Mouse (Mus musculus): ENCODE data around the gene Elp4.

The Elp4 gene

GRCm38 (mm10) chr2:105666763-105667625, 237.4 kb downstream of the Elp4 start:
- Histone ChIP-seq H3K36me3 (ENCODE audit: insufficient read depth, low read length) (no peaks in the 10 kb centered on the region), H3K4me3 (replicated peaks; ENCODE audit: low read length) (peak overlapping the region; percentile 57), H3K4me1 (replicated peaks; ENCODE audit: low read depth, low read length) (peaks cover 67% of the 10 kb centered on the region), H3K9me3 (ENCODE audit: low read length) (no peaks in the 10 kb centered on the region), H3K27me3 (ENCODE audit: insufficient read depth, low read length) (peaks cover 99% of the 10 kb centered on the region)
- TF ChIP-seq CTCF (conservative IDR thresholded peaks at IDR 0.05; ENCODE audit: low read length) (no peak), NANOG (IDR thresholded peaks at IDR 0.05; ENCODE audit: borderline replicate concordance, low read length) (no peak), POU5F1 (IDR thresholded peaks at IDR 0.05; ENCODE audit: borderline replicate concordance, low read length) (no peak)

- peaks cover 99% of the 10 kb centered on the region for H3K27me3 ChIP-seq (ENCODE audit: insufficient read depth, low read length)
- H3K9me3 ChIP-seq (ENCODE audit: low read length) = no peaks in the 10 kb centered on the region
- TF ChIP-seq POU5F1 (IDR thresholded peaks at IDR 0.05; ENCODE audit: borderline replicate concordance, low read length) (no peak), NANOG (IDR thresholded peaks at IDR 0.05; ENCODE audit: borderline replicate concordance, low read length) (no peak), CTCF (conservative IDR thresholded peaks at IDR 0.05; ENCODE audit: low read length) (no peak)
- H3K36me3 ChIP-seq (ENCODE audit: insufficient read depth, low read length) = no peaks in the 10 kb centered on the region
- peaks cover 65% of the 10 kb centered on the region for H3K4me1 ChIP-seq (replicated peaks; ENCODE audit: low read depth, low read length)
- H3K4me3 ChIP-seq (replicated peaks; ENCODE audit: low read length) = peak overlapping the region; percentile 57
These were observed 238.0 kb downstream of the Elp4 start for GRCm38 (mm10) chr2:105666331-105666730.

GRCm38 (mm10) chr2:105665491-105666250, 238.7 kb downstream of the Elp4 start:
- Histone ChIP-seq H3K4me1 (replicated peaks; ENCODE audit: low read depth, low read length) (peaks cover 65% of the 10 kb centered on the region), H3K27me3 (ENCODE audit: insufficient read depth, low read length) (peaks cover 99% of the 10 kb centered on the region), H3K36me3 (ENCODE audit: insufficient read depth, low read length) (no peaks in the 10 kb centered on the region), H3K9me3 (ENCODE audit: low read length) (no peaks in the 10 kb centered on the region), H3K4me3 (replicated peaks; ENCODE audit: low read length) (no peak overlapping the region)
- TF ChIP-seq NANOG (IDR thresholded peaks at IDR 0.05; ENCODE audit: borderline replicate concordance, low read length) (no peak), CTCF (conservative IDR thresholded peaks at IDR 0.05; ENCODE audit: low read length) (no peak), POU5F1 (IDR thresholded peaks at IDR 0.05; ENCODE audit: borderline replicate concordance, low read length) (no peak)

DNA sequence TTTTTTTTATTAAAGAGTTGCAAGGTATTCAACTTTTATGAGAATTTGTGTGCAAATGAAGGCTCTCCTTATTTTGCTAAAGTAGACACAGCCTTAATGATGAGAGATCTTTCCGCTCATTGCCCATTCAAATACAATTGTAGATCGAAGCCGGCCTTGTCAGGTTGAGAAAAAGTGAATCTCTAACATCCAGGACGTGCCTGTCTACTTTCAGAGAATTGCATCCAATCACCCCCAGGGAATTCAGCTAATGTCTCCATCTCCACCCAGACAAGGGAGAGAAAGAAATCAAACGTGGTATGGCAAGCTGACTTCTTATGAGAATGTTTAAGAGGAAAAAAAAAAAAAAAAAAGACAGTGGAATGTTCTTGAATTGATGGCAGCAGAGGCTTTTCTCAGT, 239.4 kb downstream of the Elp4 start:
- TF ChIP-seq POU5F1 (IDR thresholded peaks at IDR 0.05; ENCODE audit: borderline replicate concordance, low read length) (no peak), NANOG (IDR thresholded peaks at IDR 0.05; ENCODE audit: borderline replicate concordance, low read length) (no peak), CTCF (conservative IDR thresholded peaks at IDR 0.05; ENCODE audit: low read length) (no peak)
- H3K9me3 ChIP-seq (ENCODE audit: low read length) = no peaks in the 10 kb centered on the region
- H3K36me3 ChIP-seq (ENCODE audit: insufficient read depth, low read length) = no peaks in the 10 kb centered on the region
- peaks cover 99% of the 10 kb centered on the region for H3K27me3 ChIP-seq (ENCODE audit: insufficient read depth, low read length)
- H3K4me3 ChIP-seq (replicated peaks; ENCODE audit: low read length) = no peak overlapping the region
- H3K4me1 ChIP-seq (replicated peaks; ENCODE audit: low read depth, low read length) = peaks cover 67% of the 10 kb centered on the region

GRCm38 (mm10) chr2:105663101-105663511, 241.3 kb downstream of the Elp4 start:
- no peak for TF ChIP-seq NANOG (IDR thresholded peaks at IDR 0.05; ENCODE audit: borderline replicate concordance, low read length)
- peaks cover 99% of the 10 kb centered on the region for H3K27me3 ChIP-seq (ENCODE audit: insufficient read depth, low read length)
- peaks cover 59% of the 10 kb centered on the region for H3K4me1 ChIP-seq (replicated peaks; ENCODE audit: low read depth, low read length)
- H3K9me3 ChIP-seq (ENCODE audit: low read length) = no peaks in the 10 kb centered on the region
- H3K4me3 ChIP-seq (replicated peaks; ENCODE audit: low read length) = no peak overlapping the region
- H3K36me3 ChIP-seq (ENCODE audit: insufficient read depth, low read length) = no peaks in the 10 kb centered on the region

DNA sequence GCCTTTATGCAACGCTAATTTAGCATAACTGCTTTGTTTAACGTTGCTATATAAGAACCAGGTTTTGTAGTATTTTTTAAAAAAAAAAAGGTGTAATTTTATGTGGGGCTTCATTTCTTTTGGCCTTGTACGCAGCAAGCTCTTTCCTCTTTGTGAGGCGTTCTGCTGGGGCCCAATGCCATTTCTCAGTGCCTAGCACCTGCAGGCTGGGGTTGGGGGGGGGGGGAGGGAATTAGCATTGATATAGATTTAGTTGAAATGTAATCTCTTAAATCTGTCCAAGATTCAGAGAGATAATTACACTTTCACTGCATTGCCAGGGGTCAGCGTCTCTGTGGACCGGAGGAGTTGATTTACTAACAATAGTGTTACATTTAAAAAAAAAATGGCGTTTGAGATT, 241.8 kb downstream of the Elp4 start:
- H3K27me3 ChIP-seq (ENCODE audit: insufficient read depth, low read length) = peaks cover 97% of the 10 kb centered on the region
- no peaks in the 10 kb centered on the region for H3K36me3 ChIP-seq (ENCODE audit: insufficient read depth, low read length)
- TF ChIP-seq NANOG (IDR thresholded peaks at IDR 0.05; ENCODE audit: borderline replicate concordance, low read length) (no peak), POU5F1 (IDR thresholded peaks at IDR 0.05; ENCODE audit: borderline replicate concordance, low read length) (no peak), CTCF (conservative IDR thresholded peaks at IDR 0.05; ENCODE audit: low read length) (no peak)
- peaks cover 54% of the 10 kb centered on the region for H3K4me1 ChIP-seq (replicated peaks; ENCODE audit: low read depth, low read length)
- no peaks in the 10 kb centered on the region for H3K9me3 ChIP-seq (ENCODE audit: low read length)
- no peak overlapping the region for H3K4me3 ChIP-seq (replicated peaks; ENCODE audit: low read length)

GRCm38 (mm10) chr2:105662121-105662520, 242.2 kb downstream of the Elp4 start:
- Histone ChIP-seq H3K4me1 (replicated peaks; ENCODE audit: low read depth, low read length) (peaks cover 49% of the 10 kb centered on the region), H3K36me3 (ENCODE audit: insufficient read depth, low read length) (no peaks in the 10 kb centered on the region), H3K4me3 (replicated peaks; ENCODE audit: low read length) (no peak overlapping the region), H3K27me3 (ENCODE audit: insufficient read depth, low read length) (peaks cover 97% of the 10 kb centered on the region), H3K9me3 (ENCODE audit: low read length) (no peaks in the 10 kb centered on the region)
- no peak for TF ChIP-seq POU5F1 (IDR thresholded peaks at IDR 0.05; ENCODE audit: borderline replicate concordance, low read length)
- no peak for TF ChIP-seq CTCF (conservative IDR thresholded peaks at IDR 0.05; ENCODE audit: low read length)
- no peak for TF ChIP-seq NANOG (IDR thresholded peaks at IDR 0.05; ENCODE audit: borderline replicate concordance, low read length)

GRCm38 (mm10) chr2:105661623-105662066, 242.7 kb downstream of the Elp4 start:
- Histone ChIP-seq H3K36me3 (ENCODE audit: insufficient read depth, low read length) (no peaks in the 10 kb centered on the region), H3K27me3 (ENCODE audit: insufficient read depth, low read length) (peaks cover 97% of the 10 kb centered on the region), H3K4me3 (replicated peaks; ENCODE audit: low read length) (0 out of 2 replicates have a peak overlapping the region, but pooled peaks have one; percentile 66), H3K4me1 (replicated peaks; ENCODE audit: low read depth, low read length) (peaks cover 44% of the 10 kb centered on the region), H3K9me3 (ENCODE audit: low read length) (no peaks in the 10 kb centered on the region)
- TF ChIP-seq NANOG (IDR thresholded peaks at IDR 0.05; ENCODE audit: borderline replicate concordance, low read length) (no peak), POU5F1 (IDR thresholded peaks at IDR 0.05; ENCODE audit: borderline replicate concordance, low read length) (no peak), CTCF (conservative IDR thresholded peaks at IDR 0.05; ENCODE audit: low read length) (no peak)

All from E14TG2a.4 (cell line).